Mouse (Mus musculus) liver, adult 2 months (tissue): Measurements from ENCODE around the gene Cd200r3. TPM values are rescaled to one million over a fixed set of nuclear protein-coding genes. Genes with fewer than 3 reads are reported as not detected.

ENCODE experiments used
- DNase-seq: peaks from one replicate; pipeline ENCODE4 v3.0.0-alpha.2; 2011; ENCODE audit warnings: low read depth, low spot score; ENCODE audit errors: extremely low read depth
- H3K27ac ChIP-seq: fragments of 200-500 bp; replicated peaks from 2 replicates; pipeline ENCODE4 v1.5.1; 2012; ENCODE audit warnings: low read depth, mild to moderate bottlenecking, control low read depth, inconsistent platforms, low read length; ENCODE audit not compliant: insufficient read depth
- H3K27me3 ChIP-seq: fragments of 200-500 bp; 2 replicates; pipeline ENCODE4 v1.6.1; 2012; ENCODE audit warnings: mild to moderate bottlenecking, moderate library complexity, low read length, inconsistent platforms; ENCODE audit not compliant: control insufficient read depth, insufficient read depth
- H3K36me3 ChIP-seq: fragments of 200-500 bp; 2 replicates; pipeline ENCODE4 v1.6.1; 2012; ENCODE audit warnings: low read length, inconsistent platforms; ENCODE audit not compliant: control insufficient read depth, insufficient read depth
- H3K4me1 ChIP-seq: fragments of 200-500 bp; 2 replicates; pipeline ENCODE4 v1.6.1; 2011; ENCODE audit warnings: low read length; ENCODE audit not compliant: control insufficient read depth, insufficient read depth
- H3K4me3 ChIP-seq: fragments of 200-500 bp; 2 replicates; pipeline ENCODE4 v1.5.1; 2011; ENCODE audit warnings: low read depth, mild to moderate bottlenecking, control low read depth, low read length, moderate library complexity; ENCODE audit not compliant: insufficient read depth
- H3K79me2 ChIP-seq: fragments of 200-500 bp; 2 replicates; pipeline ENCODE4 v1.6.1; 2012; ENCODE audit warnings: inconsistent platforms, mild to moderate bottlenecking, low read length, moderate library complexity; ENCODE audit not compliant: control insufficient read depth, insufficient read depth
- H3K9ac ChIP-seq: fragments of 200-500 bp; 2 replicates; pipeline ENCODE4 v1.6.1; 2012; ENCODE audit warnings: low read depth, mild to moderate bottlenecking, control low read depth, inconsistent platforms, low read length
- CTCF ChIP-seq: fragments of 200-500 bp; IDR thresholded peaks from 2 replicates; pipeline ENCODE4 v1.5.1; 2011; ENCODE audit warnings: low read depth, low read length, control low read depth
- POLR2A ChIP-seq: fragments of 200-500 bp; IDR thresholded peaks from 2 replicates; pipeline ENCODE4 v1.6.1; 2011; ENCODE audit warnings: low read length, control low read depth; ENCODE audit not compliant: insufficient read depth; ENCODE audit errors: extremely low read depth
- WGBS: fragments of 180-500 bp; shearing (Covaris S2); methylation state at CpG from one replicate; pipeline ENCODE4 v1.1.7; 2018; 5-methylcytosine and 5-hydroxymethylcytosine counted together
- polyA plus RNA-seq: library from polyadenylated mRNA; depleted of rRNA; stranded (reverse); fragments of >200 nt; gene quantifications from 2 replicates; pipeline ENCODE4 v1.2.3, GENCODE M21; 2012
- total RNA-seq: library from RNA; depleted of rRNA; stranded (reverse); fragments of >200 nt; gene quantifications from 2 replicates; pipeline ENCODE4 v1.2.3, GENCODE M21; 2014

The Cd200r3 gene
- total and polyA plus RNA-seq, 2 experiments, result 0.18 TPM; not detected in 1

DNA sequence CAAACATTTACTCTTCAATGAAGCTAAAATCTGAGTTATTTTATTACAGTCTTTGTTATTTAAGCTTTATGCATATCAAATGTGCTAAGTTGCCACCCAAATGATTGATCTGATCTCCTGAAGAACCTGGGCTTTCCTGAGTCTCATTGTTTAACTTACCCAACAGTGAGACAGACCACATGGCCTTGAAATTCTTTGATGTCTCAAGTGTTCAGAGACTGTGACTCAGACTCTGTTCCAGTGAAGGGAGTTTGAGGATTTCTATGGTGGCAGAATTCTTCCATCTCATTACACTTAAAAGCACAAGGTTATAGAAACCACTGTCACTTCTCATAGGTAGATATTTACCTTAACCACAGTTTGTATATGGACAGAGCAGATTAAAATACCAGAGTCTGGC, 32.6 kb downstream of the Cd200r3 start:
- no peak overlapping the region for H3K4me3 ChIP-seq
- no peaks in the 10 kb centered on the region for H3K36me3 ChIP-seq
- no peaks in the 10 kb centered on the region for H3K79me2 ChIP-seq
- DNase-seq, result no peak
- TF ChIP-seq CTCF (no peak), POLR2A (no peak)
- no peak overlapping the region for H3K27ac ChIP-seq
- H3K4me1 ChIP-seq, result no peaks in the 10 kb centered on the region
- H3K27me3 ChIP-seq, result no peaks in the 10 kb centered on the region
- H3K9ac ChIP-seq, result no peak overlapping the region

DNA sequence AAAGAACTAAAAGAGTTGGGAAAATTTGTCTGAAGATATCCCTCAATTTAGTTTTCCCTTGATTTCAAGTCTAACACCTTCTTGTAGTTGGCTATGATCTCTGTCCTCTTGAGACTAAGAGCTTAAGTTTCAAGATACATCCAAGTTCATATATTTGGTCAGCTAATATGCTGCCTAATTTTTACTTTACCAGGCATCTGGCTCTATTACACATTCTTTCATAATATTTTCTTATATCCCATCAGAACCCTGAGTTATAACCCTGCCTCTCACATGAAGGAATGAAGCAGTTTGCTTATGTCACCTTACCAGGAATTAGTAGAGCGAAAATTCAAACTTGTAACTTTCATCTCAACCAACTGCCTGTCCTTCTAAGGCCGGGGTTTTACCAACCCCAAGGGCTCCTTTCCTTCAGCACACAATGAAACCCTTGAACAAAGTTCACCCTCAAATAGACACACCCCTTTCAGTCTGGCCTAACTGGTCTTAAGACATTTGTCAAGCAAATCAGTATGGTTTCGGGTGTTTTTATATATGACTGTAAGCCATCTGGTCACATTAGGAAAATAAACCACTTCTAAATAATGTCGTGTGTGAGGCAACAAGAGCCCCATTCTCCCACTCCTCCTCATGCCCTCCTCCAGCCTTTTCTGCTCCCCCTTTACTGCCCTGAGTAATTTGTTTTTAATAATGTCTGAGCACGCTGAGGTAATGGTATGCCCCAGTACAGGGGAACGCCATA, 33.6 kb downstream of the Cd200r3 start:
- no peak for DNase-seq
- Histone ChIP-seq H3K27me3 (no peaks in the 10 kb centered on the region), H3K79me2 (no peaks in the 10 kb centered on the region), H3K4me1 (no peaks in the 10 kb centered on the region), H3K4me3 (no peak overlapping the region), H3K27ac (no peak overlapping the region), H3K9ac (no peak overlapping the region), H3K36me3 (no peaks in the 10 kb centered on the region)
- no peak for TF ChIP-seq POLR2A
- no peak for TF ChIP-seq CTCF
- 80% methylated on average over 6 of the region's 6 CpGs for WGBS

DNA sequence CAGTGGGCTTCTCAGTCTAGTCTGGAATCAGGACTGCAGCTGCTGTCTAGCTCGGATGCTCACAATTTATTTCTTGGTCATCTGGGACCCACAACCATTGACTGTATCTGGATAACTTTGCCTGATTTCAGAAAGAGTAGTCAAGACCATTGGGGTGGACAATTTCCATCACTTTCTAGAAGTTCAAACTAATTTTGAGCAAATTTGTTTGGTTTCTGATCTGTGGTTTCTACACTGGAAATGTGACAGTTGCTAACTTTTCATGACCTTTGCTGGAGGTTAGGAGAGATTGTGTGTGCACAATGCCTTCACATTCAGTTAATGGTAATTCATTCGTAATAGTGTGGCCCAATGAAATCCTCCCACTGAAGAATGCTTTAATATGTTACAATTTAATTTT, 34.7 kb downstream of the Cd200r3 start:
- 84% methylated on average over 2 of the region's 2 CpGs for WGBS
- Histone ChIP-seq H3K36me3 (no peaks in the 10 kb centered on the region), H3K79me2 (no peaks in the 10 kb centered on the region), H3K27ac (no peak overlapping the region), H3K9ac (no peak overlapping the region), H3K4me1 (no peaks in the 10 kb centered on the region), H3K27me3 (no peaks in the 10 kb centered on the region), H3K4me3 (no peak overlapping the region)
- no peak for TF ChIP-seq CTCF
- no peak for TF ChIP-seq POLR2A
- DNase-seq, result no peak

DNA sequence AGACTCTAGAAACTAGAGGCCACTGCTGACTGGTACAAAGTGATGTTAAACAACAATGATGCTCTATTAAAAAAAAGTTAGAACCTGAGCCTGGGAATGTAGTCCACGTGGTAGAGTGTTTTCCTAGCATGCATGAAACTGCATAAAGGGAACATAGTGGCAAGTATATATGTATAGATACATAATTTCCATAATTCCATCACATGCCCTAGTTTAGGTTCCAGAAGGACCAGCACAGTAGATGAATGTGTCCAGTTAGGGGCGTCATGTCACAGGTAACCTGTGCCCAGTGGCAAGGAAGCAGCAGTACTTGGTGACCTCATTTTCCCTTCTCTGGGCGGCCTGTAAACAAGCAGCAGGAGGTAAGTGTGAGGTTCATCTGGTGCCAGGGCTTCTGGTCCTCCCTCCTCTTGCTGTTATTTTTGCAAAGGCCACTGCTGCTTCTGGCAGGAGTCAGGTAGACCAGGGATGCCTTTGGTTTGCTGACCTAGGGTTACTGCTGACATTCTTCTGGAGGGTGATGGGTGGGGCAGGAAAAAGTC, 35.9 kb downstream of the Cd200r3 start:
- no peak overlapping the region for H3K4me3 ChIP-seq

DNA sequence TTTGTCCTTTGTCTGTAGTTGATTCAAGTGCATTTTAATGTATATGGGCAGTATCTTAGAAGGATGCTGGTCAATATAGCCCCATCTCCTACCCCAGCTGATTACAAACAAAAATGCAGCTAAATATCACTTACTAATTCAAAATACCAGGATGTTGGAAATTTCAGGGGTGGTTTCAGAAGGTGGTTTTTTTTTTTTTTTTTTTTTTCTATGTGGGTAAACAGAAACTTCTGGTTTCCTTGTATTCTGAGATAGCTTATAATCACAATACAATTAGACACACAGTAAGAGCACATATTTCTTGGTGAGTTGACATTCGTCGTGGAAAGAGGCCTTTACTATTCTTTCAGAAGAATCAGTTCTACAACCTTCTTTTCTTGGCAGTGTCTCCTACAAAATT, 39.5 kb downstream of the Cd200r3 start:
- H3K27ac ChIP-seq, result no peak overlapping the region
- no peaks in the 10 kb centered on the region for H3K4me1 ChIP-seq
- DNase-seq, result no peak
- H3K4me3 ChIP-seq, result no peak overlapping the region
- H3K36me3 ChIP-seq, result no peaks in the 10 kb centered on the region
- WGBS, result 74% methylated on average over 2 of the region's 2 CpGs
- no peak overlapping the region for H3K9ac ChIP-seq
- no peak for TF ChIP-seq POLR2A
- no peak for TF ChIP-seq CTCF
- no peaks in the 10 kb centered on the region for H3K27me3 ChIP-seq
- H3K79me2 ChIP-seq, result no peaks in the 10 kb centered on the region

More for the DNA sequence above, 35.9 kb downstream of the Cd200r3 start:
- no peaks in the 10 kb centered on the region for H3K4me1 ChIP-seq
- H3K36me3 ChIP-seq, result no peaks in the 10 kb centered on the region
- 72% methylated on average over 3 of the region's 3 CpGs for WGBS
- no peak overlapping the region for H3K27ac ChIP-seq
- DNase-seq, result no peak
- H3K27me3 ChIP-seq, result no peaks in the 10 kb centered on the region
- no peak for TF ChIP-seq POLR2A
- TF ChIP-seq CTCF, result no peak
- no peak overlapping the region for H3K9ac ChIP-seq
- H3K79me2 ChIP-seq, result no peaks in the 10 kb centered on the region
